Mouse (Mus musculus) layer of hippocampus, adult 2 months (tissue): ENCODE measurements around the gene Kcnk15. TPM values are rescaled to one million over a fixed set of nuclear protein-coding genes. Genes with fewer than 3 reads are reported as not detected.

Experiments used
- DNase-seq, 2 experiments: peaks; one replicate each; pipeline ENCODE4 v3.0.0; 2022; ENCODE audit warnings: low spot score in 2 of 2
- H3K27ac ChIP-seq: fragments of 200-600 bp; 2 replicates; pipeline ENCODE4 v1.8.1; 2022
- H3K4me3 ChIP-seq: fragments of 200-600 bp; 2 replicates; pipeline ENCODE4 v1.8.1; 2022; ENCODE audit warnings: mild to moderate bottlenecking
- CTCF ChIP-seq: fragments of 200-600 bp; conservative IDR thresholded peaks from 2 replicates; pipeline ENCODE4 v1.8.1; 2022; ENCODE audit warnings: antibody characterized with exemption, mild to moderate bottlenecking, moderate library complexity
- total RNA-seq, 2 experiments: library from RNA; stranded (reverse); gene quantifications; 2 replicates each; pipeline ENCODE4 v1.2.3; 2021

Kcnk15 gene
- total RNA-seq, 2 experiments from 2014 or later = not detected

DNA sequence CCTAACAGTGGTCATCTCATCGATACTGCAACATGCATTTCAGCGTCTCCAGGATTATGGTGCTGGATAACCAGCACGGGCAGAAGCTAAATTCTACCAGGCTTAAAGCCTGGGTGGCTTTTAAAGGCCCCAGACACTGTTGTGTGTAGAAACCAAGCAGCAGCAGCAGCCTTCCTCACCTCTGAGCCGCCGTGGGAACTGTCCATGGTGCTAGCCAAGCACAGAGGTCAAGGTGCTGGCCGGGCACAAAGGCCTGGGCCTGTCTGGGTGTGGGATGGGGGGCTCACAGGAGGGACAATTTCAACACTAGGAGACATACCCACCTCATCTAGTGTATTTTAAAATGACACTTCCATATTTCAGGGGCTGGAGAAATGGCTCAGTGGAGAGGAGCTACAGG, 36.0 kb downstream of the Kcnk15 start:
- DNase-seq = no peak

DNA sequence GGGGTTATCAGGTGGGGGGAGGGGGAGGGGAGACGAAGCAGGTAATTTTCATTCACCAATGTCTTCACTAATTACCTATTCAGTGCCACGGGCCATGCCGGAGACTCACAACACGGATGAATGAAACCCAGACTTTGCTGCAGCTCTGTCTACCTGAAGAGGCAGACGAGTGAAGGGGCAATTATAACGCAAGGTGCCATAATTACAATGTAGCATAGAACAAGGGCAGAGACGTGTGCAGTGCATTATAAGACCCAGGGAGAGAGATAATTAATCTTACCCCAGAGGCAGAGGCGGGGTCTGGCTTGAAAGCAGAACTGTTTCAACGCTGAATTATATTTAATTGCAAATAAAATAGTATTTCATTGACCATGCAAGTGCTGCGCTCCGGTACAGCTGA, 37.1 kb downstream of the Kcnk15 start:
- no peak for TF ChIP-seq CTCF
- Histone ChIP-seq H3K27ac (no peak overlapping the region), H3K4me3 (no peak overlapping the region)
- no peak for DNase-seq

More for the DNA sequence above, 36.0 kb downstream of the Kcnk15 start:
- Histone ChIP-seq H3K27ac (no peak overlapping the region), H3K4me3 (no peak overlapping the region)
- no peak for TF ChIP-seq CTCF

GRCm38 (mm10) chr2:163891271-163891670, 37.8 kb downstream of the Kcnk15 start:
- TF ChIP-seq CTCF = no peak
- Histone ChIP-seq H3K27ac (no peak overlapping the region), H3K4me3 (no peak overlapping the region)
- DNase-seq = no peak

DNA sequence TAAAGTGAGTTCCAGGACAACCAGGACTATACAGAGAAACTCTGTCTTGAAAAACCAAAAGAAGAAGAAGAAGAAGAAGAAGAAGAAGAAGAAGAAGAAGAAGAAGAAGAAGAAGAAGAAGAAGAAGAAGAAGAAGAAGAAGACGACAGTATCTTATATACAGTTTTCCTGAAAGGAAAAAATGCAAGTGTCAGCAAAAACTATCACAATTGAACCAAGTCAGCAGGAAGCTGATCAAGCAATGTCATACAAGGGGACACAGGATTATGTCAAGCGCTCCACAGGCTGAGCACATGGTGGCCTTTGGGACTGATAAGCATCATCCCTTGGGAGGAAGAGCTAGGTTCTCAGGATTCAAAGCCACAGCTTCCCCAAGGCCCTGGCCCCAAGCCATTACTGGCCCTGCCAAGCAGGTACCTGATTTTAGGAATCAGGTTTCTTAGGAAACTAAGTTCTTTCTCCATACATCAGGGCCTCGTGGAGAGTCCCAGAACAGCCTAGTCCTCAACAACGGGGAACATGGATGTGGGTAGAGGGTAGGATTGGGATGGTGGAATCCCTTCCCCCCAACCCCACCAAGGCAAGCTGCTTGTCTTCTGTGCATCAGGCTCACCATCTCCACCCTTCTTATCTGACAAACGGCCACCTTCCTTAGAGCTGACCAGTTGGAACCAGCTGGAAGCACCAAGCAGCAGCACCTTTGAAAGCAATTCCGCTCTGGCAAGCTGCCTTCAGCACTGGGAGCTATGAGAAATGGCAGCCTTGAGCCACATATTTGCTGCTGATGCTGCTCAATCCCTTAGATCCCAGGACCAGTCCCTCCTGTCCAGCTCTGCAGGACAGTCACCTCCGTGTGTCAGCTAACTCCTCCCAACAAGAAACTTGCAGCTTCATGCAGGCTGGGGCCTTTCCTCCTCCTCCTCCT, 40.3 kb downstream of the Kcnk15 start:
- Histone ChIP-seq H3K4me3 (no peak overlapping the region), H3K27ac (no peak overlapping the region)
- DNase-seq = no peak
- TF ChIP-seq CTCF = no peak

GRCm38 (mm10) chr2:163895156-163895555, 41.7 kb downstream of the Kcnk15 start:
- Histone ChIP-seq H3K4me3 (no peak overlapping the region), H3K27ac (no peak overlapping the region)
- no peak for DNase-seq
- no peak for TF ChIP-seq CTCF

- Histone ChIP-seq H3K4me3 (no peak overlapping the region), H3K27ac (no peak overlapping the region)
- no peak for TF ChIP-seq CTCF
- DNase-seq = no peak
Measured at GRCm38 (mm10) chr2:163897026-163897425, 43.6 kb downstream of the Kcnk15 start.

- Histone ChIP-seq H3K27ac (no peak overlapping the region), H3K4me3 (no peak overlapping the region)
- no peak for TF ChIP-seq CTCF
- no peak for DNase-seq
Measured at GRCm38 (mm10) chr2:163897988-163898535, 44.6 kb downstream of the Kcnk15 start.

- TF ChIP-seq CTCF = no peak
- DNase-seq = peak in 1 of 2 experiments; percentile 40
- peak overlapping the region; percentile 18; the same call in 1 of the 2 replicates for H3K27ac ChIP-seq
- no peak overlapping the region for H3K4me3 ChIP-seq
Measured at GRCm38 (mm10) chr2:163899910-163900411, 46.5 kb downstream of the Kcnk15 start.

DNA sequence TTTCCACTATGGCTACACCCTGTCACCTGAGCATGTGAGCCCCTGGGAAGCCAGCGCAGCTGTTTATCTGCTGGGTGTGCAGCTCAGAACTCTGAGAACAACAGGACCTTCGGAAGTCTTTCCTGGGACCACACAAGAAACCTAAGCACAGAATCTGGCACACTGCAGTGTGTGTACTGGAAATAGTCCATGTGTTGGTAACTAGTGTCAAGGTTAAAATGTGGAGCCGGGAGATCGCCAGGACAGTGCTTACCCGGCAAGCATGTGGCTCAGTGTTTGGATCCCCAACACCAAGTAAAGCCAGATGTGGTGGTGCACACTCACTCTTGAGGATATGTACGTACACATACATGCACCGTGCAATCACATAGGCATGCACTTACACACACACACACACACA, 47.6 kb downstream of the Kcnk15 start:
- Histone ChIP-seq H3K4me3 (no peak overlapping the region), H3K27ac (no peak overlapping the region)
- DNase-seq = no peak
- TF ChIP-seq CTCF = no peak

- TF ChIP-seq CTCF = no peak
- no peak for DNase-seq
- Histone ChIP-seq H3K4me3 (no peak overlapping the region), H3K27ac (no peak overlapping the region)
Measured at GRCm38 (mm10) chr2:163902448-163902847, 49.0 kb downstream of the Kcnk15 start.

DNA sequence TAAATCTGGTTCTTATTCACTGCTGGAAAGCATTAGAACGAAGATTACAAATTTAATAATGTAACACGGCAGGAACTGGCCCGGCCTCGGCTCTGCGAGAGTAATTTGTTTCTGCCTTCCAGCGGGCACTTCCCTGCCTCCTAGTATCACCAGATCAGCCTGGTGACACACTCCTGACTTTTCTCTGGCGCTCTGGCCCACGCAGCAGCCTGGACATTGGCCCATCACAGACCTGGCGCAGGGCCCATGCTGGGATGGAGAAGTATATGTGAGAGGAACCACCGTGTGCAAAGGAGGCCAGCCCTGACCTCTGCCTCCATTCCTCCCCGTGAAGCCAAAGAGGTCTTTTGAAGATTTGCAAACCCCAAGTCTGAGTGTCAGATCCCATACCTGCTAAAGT, 50.0 kb downstream of the Kcnk15 start:
- no peak overlapping the region for H3K27ac ChIP-seq
- no peak for TF ChIP-seq CTCF
- H3K4me3 ChIP-seq = no peak overlapping the region
- DNase-seq = no peak

GRCm38 (mm10) chr2:163904323-163904722, 50.9 kb downstream of the Kcnk15 start:
- no peak overlapping the region for H3K4me3 ChIP-seq
- H3K27ac ChIP-seq = no peak overlapping the region
- TF ChIP-seq CTCF = no peak
- DNase-seq = no peak

- TF ChIP-seq CTCF = no peak
- H3K4me3 ChIP-seq = no peak overlapping the region
- no peak for DNase-seq
- no peak overlapping the region for H3K27ac ChIP-seq
Measured at GRCm38 (mm10) chr2:163907131-163907530, 53.7 kb downstream of the Kcnk15 start.

Other genes starting within 250 kb of the Kcnk15 start
- 100 to 1,000 TPM; 198 to 204 TPM for gene Serinc3, start 208.5 kb upstream of the Kcnk15 start, total RNA-seq
- gene Pkig, start 195.3 kb upstream of the Kcnk15 start, total RNA-seq = 10 to 100 TPM; 93.7 to 93.9 TPM
- gene Ada, start 103.4 kb upstream of the Kcnk15 start, total RNA-seq = 1 to 10 TPM; 1.1 to 1.9 TPM
- gene Ccn5, start 32.8 kb upstream of the Kcnk15 start, total RNA-seq = not detected
- gene Rims4, start 65.0 kb downstream of the Kcnk15 start, total RNA-seq = 10 to 100 TPM; 37.0 to 39.9 TPM
- gene Ywhab, start 141.3 kb downstream of the Kcnk15 start, total RNA-seq = 100 to 1,000 TPM; 520 to 529 TPM
- gene Pabpc1l, start 171.8 kb downstream of the Kcnk15 start, total RNA-seq = 1 to 10 TPM; 1.1 to 1.2 TPM
- 10 to 100 TPM; 46.9 to 50.4 TPM for gene Stk4, start 216.7 kb downstream of the Kcnk15 start, total RNA-seq
- gene Tomm34, start 217.5 kb downstream of the Kcnk15 start, total RNA-seq = 100 to 1,000 TPM; 107 to 108 TPM